Mouse (Mus musculus) cortical plate, adult 2 months (tissue): ENCODE data around the gene Insc.

Source experiments
- CTCF ChIP-seq: fragments of 200-500 bp; IDR thresholded peaks from 2 replicates; pipeline ENCODE4 v1.5.1; 2011; ENCODE audit warnings: mild to moderate bottlenecking, control low read depth, low read length; ENCODE audit not compliant: insufficient read depth; ENCODE audit errors: extremely low read depth
- POLR2A ChIP-seq: fragments of 200-500 bp; IDR thresholded peaks from 2 replicates; pipeline ENCODE4 v1.6.1; 2011; ENCODE audit warnings: mild to moderate bottlenecking, low read length, control low read depth; ENCODE audit not compliant: insufficient read depth; ENCODE audit errors: extremely low read depth

DNA sequence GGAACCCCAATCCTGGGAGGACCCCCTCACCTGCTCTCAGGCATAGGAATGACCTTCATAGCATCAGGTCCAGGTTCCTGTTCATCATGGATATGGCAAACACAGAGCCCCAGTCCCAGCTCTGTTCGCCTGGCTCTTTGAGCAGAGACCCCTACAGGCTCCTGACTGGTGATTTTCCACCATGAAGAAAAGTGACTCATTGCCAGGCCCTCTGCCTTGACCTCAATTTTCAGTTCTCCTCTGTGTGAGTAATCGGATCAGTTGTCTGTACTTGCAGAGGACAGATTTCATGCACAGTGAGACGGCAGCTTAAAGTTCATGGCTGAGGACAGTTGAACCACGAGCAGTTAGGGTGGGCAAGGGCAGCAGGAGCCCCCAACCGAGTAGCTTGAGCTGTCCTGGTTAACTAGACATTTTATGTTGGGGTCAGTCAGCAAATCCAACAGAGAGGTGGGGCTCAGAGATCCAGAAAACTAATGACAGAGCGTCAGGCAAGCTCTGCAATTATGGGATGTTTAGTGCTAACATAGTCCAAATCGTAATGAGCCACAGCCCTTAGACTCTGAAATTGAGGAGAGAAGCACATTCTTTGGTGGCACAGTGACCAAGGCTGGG, 34.8 kb downstream of the Insc start:
- TF ChIP-seq CTCF (no peak), POLR2A (no peak)
